Mouse (Mus musculus) embryonic facial prominence, embryonic 11.5 days (tissue): ENCODE results near the gene Coro1b. TPM values are rescaled to one million over a fixed set of nuclear protein-coding genes. Genes with fewer than 3 reads are reported as not detected.

Experiments used
- ATAC-seq: fragments of 200-750 bp; cut with Nextera tagmentation; replicated peaks from 2 replicates; pipeline ENCODE4 v1.8.0; 2017; ENCODE audit warnings: low read depth; ENCODE audit not compliant: insufficient number of reproducible peaks, low FRiP score, low TSS enrichment
- DNase-seq: peaks from one replicate; pipeline ENCODE4 v3.0.0-alpha.2; 2015; ENCODE audit warnings: low spot score
- H3K27ac ChIP-seq: fragments of 300-500 bp; sonication (generic); replicated peaks from 2 replicates; pipeline ENCODE4 v1.5.1; 2014; ENCODE audit warnings: mild to moderate bottlenecking, low read depth, low read length, control low read depth
- H3K27me3 ChIP-seq: fragments of 300-500 bp; sonication (generic); 2 replicates; pipeline ENCODE4 v1.6.1; 2014; ENCODE audit warnings: mild to moderate bottlenecking, low read length, moderate library complexity, mixed read lengths; ENCODE audit not compliant: control insufficient read depth, insufficient read depth
- H3K36me3 ChIP-seq: fragments of 300-500 bp; sonication (generic); replicated peaks from 2 replicates; pipeline ENCODE4 v1.6.1; 2014; ENCODE audit warnings: low read depth, mild to moderate bottlenecking, low read length, moderate library complexity, mixed read lengths; ENCODE audit not compliant: control insufficient read depth, insufficient read depth
- H3K4me1 ChIP-seq: fragments of 300-500 bp; sonication (generic); 2 replicates; pipeline ENCODE4 v1.6.1; 2014; ENCODE audit warnings: low read length, mixed read lengths; ENCODE audit not compliant: control insufficient read depth, insufficient read depth
- H3K4me2 ChIP-seq: fragments of 300-500 bp; sonication (generic); 2 replicates; pipeline ENCODE4 v1.6.1; 2014; ENCODE audit warnings: low read depth, mild to moderate bottlenecking, control low read depth, low read length, moderate library complexity
- H3K4me3 ChIP-seq: fragments of 300-500 bp; sonication (generic); 2 replicates; pipeline ENCODE4 v1.5.1; 2014; ENCODE audit warnings: low read depth, low read length, control low read depth
- H3K9ac ChIP-seq: fragments of 300-500 bp; sonication (generic); replicated peaks from 2 replicates; pipeline ENCODE4 v1.6.1; 2014; ENCODE audit warnings: mild to moderate bottlenecking, control low read depth, low read length
- H3K9me3 ChIP-seq: fragments of 300-500 bp; sonication (generic); replicated peaks from 2 replicates; pipeline ENCODE4 v1.6.1; 2016; ENCODE audit warnings: mild to moderate bottlenecking, low read length, inconsistent platforms, mixed read lengths; ENCODE audit not compliant: control insufficient read depth
- WGBS: fragments of 180-500 bp; shearing (Covaris S2); extraction: QIAGEN DNeasy Blood & Tissue Kit; methylation state at CpG from one replicate; pipeline ENCODE4 v1.1.7; 2014; 5-methylcytosine and 5-hydroxymethylcytosine counted together
- polyA plus RNA-seq: library from polyadenylated mRNA; unstranded; fragments of >200 nt; fragmentation: Nextera tagmentation; extraction: Ambion mirVana; gene quantifications from 2 replicates; pipeline ENCODE4 v1.2.1, GENCODE M21; 2014

Coro1b gene
- polyA plus RNA-seq, 1 experiment from 2014 or later: 108 TPM

DNA sequence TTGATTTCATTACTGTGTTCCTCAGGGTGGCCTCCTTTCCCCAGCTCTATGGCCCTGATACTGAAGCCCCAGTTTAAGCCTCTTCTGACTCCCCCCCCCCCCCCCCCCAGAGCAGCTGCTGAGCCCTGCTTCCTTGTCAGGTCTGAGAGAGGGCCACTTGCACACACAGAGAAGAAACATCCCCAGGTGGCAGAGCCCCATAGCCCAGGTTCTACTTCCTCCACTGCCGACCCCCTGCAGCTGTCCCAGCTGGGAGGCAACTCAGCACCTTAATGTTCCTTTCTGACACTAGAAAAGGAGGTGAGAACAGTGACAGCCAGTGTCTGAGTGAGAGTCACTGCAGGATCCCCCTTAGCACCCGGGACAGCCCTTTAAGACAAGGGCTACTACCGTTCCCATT is 44.6 kb upstream of the Coro1b start:
- Histone ChIP-seq H3K27me3 (peaks cover 19% of the 10 kb centered on the region), H3K27ac (no peak overlapping the region), H3K4me2 (no peak overlapping the region), H3K36me3 (no peaks in the 10 kb centered on the region), H3K4me3 (no peak overlapping the region), H3K9me3 (no peaks in the 10 kb centered on the region), H3K4me1 (peaks cover 4% of the 10 kb centered on the region; the same call in 1 of the 2 replicates), H3K9ac (no peak overlapping the region)
- WGBS: 83% methylated on average over 3 of the region's 3 CpGs
- ATAC-seq (no peak), DNase-seq (no peak)

DNA sequence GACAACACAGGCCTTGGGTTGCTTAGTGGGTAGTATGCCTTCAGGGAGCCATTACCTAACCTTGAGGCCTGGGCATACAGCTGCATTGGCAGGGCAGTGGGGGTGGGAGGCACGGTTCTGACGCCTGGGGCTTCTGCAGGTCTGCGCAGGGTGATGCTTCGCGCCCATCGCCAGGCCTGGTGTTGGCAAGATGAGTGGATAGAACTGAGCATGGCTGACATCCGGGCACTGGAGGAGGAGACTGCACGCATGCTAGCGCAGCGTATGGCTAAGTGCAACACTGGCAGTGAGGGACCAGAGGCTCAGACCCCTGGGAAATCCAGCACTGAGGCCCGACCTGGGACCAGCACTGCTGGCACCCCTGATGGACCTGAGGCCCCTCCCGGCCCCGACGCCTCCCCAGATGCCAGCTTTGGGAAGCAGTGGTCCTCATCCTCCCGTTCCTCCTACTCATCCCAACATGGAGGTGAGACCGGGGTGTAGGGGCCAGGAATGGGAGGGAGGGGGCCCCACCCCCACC is 43.7 kb upstream of the Coro1b start:
- Histone ChIP-seq H3K27ac (no peak overlapping the region), H3K4me1 (peaks cover 2% of the 10 kb centered on the region; the same call in 1 of the 2 replicates), H3K36me3 (no peaks in the 10 kb centered on the region), H3K4me3 (no peak overlapping the region), H3K9me3 (no peaks in the 10 kb centered on the region), H3K27me3 (peaks cover 17% of the 10 kb centered on the region), H3K9ac (no peak overlapping the region), H3K4me2 (no peak overlapping the region)
- DNase-seq (no peak), ATAC-seq (no peak)
- 89% methylated on average over 16 of the region's 16 CpGs for WGBS

DNA sequence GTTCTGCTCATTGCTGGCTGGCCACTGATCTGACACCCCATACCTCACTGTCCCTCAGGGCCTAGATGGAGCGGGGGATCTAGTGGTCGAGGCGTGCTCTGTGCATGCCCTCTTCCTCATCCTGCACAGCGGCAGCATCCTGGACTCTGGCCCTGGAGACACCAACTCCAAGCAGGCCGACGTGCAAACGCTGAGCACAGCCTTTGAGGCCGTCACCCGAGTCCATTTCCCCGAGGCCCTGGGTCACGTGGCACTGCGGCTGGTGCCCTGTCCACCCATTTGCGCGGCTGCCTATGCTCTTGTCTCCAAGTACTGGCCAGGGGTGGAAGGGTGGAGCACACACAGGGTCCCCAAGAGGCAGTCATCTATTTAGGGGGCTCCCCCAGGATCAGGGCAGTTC is 41.8 kb upstream of the Coro1b start:
- H3K9ac ChIP-seq: no peak overlapping the region
- ATAC-seq (no peak), DNase-seq (no peak)
- 93% methylated on average over 14 of the region's 14 CpGs for WGBS
- peaks cover 1% of the 10 kb centered on the region for H3K27me3 ChIP-seq
- H3K4me2 ChIP-seq: no peak overlapping the region
- H3K4me1 ChIP-seq: no peaks in the 10 kb centered on the region
- no peaks in the 10 kb centered on the region for H3K36me3 ChIP-seq
- no peak overlapping the region for H3K27ac ChIP-seq
- no peak overlapping the region for H3K4me3 ChIP-seq
- H3K9me3 ChIP-seq: no peaks in the 10 kb centered on the region

DNA sequence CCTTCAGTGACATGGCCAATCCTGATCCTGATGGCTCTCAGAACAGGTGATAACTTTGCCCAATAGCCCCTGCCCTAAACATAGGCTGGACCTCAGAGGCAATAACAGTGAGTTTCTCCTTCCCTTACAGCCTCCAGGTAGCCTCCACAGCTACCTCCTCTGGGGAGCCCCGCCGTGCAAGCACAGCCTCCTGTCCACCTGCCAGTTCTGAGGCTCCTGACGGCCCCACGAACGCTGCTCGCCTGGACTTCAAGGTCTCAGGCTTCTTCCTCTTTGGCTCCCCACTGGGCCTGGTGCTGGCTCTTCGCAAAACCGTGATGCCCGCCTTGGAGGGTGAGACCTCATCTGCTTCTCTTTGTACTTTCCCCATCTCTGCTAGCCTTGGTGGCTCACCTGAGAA is 39.9 kb upstream of the Coro1b start:
- no peak for ATAC-seq

DNA sequence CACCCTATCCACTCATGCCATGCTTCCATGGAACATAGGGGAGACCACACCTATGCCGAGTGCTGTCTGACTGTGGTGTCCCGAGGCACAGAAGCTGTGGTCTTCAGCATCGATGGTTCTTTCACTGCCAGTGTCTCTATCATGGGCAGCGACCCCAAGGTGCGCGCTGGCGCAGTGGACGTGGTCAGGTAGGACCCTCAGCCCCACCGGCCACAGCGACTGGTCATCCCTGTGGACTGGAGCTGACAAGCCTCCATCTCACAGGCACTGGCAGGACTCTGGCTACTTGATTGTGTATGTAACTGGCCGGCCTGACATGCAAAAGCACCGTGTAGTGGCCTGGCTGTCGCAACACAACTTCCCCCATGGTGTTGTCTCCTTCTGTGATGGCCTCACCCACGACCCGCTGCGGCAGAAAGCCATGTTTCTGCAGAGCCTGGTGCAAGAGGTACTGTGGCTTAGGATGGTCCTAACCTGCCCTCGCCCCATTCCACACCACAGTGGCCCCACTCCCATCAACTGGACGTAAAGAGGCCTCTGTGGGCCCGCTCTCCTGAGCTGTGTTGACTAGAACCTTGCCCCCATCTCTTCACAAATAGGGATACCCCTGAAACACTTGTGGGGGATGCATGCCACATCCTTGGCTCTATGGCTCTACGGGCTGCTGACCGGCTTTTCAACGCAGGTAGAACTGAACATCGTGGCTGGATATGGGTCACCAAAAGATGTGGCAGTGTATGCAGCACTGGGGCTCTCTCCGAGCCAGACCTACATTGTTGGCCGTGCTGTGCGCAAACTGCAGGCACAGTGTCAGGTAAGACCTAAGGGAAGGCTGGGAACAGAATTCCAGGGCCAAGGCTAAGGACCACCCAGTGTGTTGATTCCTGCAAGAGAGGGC is 36.1 kb upstream of the Coro1b start:
- peaks cover 2% of the 10 kb centered on the region for H3K36me3 ChIP-seq

More for the DNA sequence above, 39.9 kb upstream of the Coro1b start:
- no peak overlapping the region for H3K4me2 ChIP-seq
- H3K9ac ChIP-seq: no peak overlapping the region
- H3K36me3 ChIP-seq: peaks cover 2% of the 10 kb centered on the region; the same call in 1 of the 2 replicates
- no peaks in the 10 kb centered on the region for H3K4me1 ChIP-seq
- no peak overlapping the region for H3K4me3 ChIP-seq
- WGBS: 83% methylated on average over 9 of the region's 9 CpGs
- no peak for DNase-seq
- no peaks in the 10 kb centered on the region for H3K9me3 ChIP-seq
- no peak overlapping the region for H3K27ac ChIP-seq
- H3K27me3 ChIP-seq: no peaks in the 10 kb centered on the region

DNA sequence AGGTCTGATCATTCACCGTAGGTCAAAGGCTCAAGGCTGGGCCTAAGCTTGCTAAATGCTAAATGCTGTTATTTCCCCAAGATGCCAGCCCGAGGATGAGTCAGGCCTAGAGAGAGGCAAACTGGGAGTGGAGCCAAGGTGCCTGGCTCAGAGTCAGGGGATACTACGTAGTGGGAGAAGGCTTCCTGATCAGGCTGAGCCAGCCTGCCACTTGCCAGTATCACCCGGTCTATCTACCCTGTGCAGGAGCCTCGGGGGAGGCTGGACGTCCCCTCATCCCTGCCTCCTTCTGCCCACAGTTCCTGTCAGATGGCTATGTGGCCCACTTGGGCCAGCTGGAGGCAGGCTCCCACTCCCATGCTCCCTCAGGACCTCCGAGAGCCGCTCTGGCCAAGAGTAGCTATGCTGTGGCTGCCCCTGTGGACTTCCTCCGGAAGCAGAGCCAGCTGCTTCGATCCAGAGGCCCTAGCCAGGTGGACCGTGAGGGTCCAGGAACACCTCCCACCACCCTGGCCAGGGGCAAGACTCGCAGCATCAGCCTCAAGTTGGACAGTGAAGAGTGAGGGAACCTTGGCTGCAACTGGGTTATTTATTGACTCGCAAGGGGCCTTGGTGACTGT is 35.1 kb upstream of the Coro1b start:
- H3K4me1 ChIP-seq: no peaks in the 10 kb centered on the region
- H3K4me2 ChIP-seq: no peak overlapping the region
- H3K27me3 ChIP-seq: no peaks in the 10 kb centered on the region
- H3K4me3 ChIP-seq: no peak overlapping the region
- H3K27ac ChIP-seq: no peak overlapping the region
- no peaks in the 10 kb centered on the region for H3K9me3 ChIP-seq
- no peak overlapping the region for H3K9ac ChIP-seq
- ATAC-seq (no peak), DNase-seq (no peak)
- 79% methylated on average over 13 of the region's 13 CpGs for WGBS
- H3K36me3 ChIP-seq: peaks cover 2% of the 10 kb centered on the region

More for the DNA sequence above, 36.1 kb upstream of the Coro1b start:
- no peak for DNase-seq
- no peak overlapping the region for H3K9ac ChIP-seq
- no peak overlapping the region for H3K4me3 ChIP-seq
- H3K4me1 ChIP-seq: no peaks in the 10 kb centered on the region
- 94% methylated on average over 26 of the region's 26 CpGs for WGBS
- no peak overlapping the region for H3K4me2 ChIP-seq
- no peaks in the 10 kb centered on the region for H3K9me3 ChIP-seq
- no peak for ATAC-seq
- no peaks in the 10 kb centered on the region for H3K27me3 ChIP-seq
- H3K27ac ChIP-seq: no peak overlapping the region

DNA sequence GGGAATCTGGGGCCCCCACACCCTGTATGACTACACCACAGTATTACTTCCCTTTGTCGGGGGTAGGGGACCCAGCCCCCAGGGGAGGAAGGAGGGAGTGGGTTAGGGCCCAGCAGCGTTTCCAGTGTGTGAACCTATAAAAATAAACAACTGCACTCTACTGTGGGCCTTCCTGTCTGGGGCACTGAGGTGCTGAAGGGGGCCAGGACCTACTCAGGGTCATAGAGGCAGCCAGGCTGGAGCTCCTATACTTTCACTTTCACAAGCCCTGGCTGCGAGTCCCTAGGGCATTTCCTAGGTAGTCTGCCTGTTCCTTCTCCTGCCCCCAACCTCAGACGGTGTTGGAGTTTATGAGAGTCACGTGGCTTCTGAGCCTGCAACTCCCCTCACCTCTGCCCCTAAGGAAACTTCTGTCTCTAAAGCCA is 34.6 kb upstream of the Coro1b start:
- no peak overlapping the region for H3K4me2 ChIP-seq
- no peaks in the 10 kb centered on the region for H3K27me3 ChIP-seq
- H3K4me3 ChIP-seq: no peak overlapping the region
- peaks cover 2% of the 10 kb centered on the region for H3K36me3 ChIP-seq
- H3K27ac ChIP-seq: no peak overlapping the region
- H3K9me3 ChIP-seq: no peaks in the 10 kb centered on the region
- no peak overlapping the region for H3K9ac ChIP-seq
- 50% methylated on average over 5 of the region's 5 CpGs for WGBS
- ATAC-seq (no peak), DNase-seq (no peak)
- H3K4me1 ChIP-seq: no peaks in the 10 kb centered on the region

DNA sequence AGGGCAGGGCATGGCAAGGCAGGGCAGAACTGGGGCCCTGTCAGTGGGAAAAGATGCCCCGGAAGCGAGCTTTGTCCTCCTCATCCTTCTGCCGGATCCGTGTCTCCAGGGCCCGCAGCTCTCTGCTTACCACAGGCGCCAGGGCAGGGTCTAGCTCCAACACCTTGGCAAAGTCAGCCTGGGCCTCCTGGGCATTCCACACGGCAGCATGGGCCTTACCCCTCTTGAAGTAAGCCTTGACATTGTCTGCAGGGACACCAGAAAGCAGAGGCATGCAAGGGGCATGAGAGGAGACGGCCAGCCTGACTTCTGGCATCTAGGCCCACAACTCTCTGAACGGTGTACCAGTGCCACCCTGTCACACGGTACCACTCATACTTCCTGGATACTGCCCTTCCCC is 33.9 kb upstream of the Coro1b start:
- Histone ChIP-seq H3K4me1 (no peaks in the 10 kb centered on the region), H3K4me2 (no peak overlapping the region), H3K9me3 (no peaks in the 10 kb centered on the region), H3K36me3 (peaks cover 2% of the 10 kb centered on the region), H3K4me3 (no peak overlapping the region), H3K27ac (no peak overlapping the region), H3K9ac (no peak overlapping the region), H3K27me3 (no peaks in the 10 kb centered on the region)
- ATAC-seq (no peak), DNase-seq (no peak)
- WGBS: 92% methylated on average over 10 of the region's 10 CpGs
